Mouse (Mus musculus) gastrocnemius, postnatal 36 days (tissue): ENCODE results near the gene Nptxr. TPM values are rescaled to one million over a fixed set of nuclear protein-coding genes. Genes with fewer than 3 reads are reported as not detected.

Source experiments
- DNase-seq, 2 experiments: peaks; one replicate each; pipeline ENCODE4 v3.0.0; 2022
- intact Hi-C: fragments of 180-260 bp; cut with DNase I; formaldehyde crosslinking; loops from one replicate; pipeline ENCODE4 v1.15.1; 2025
- total RNA-seq, 2 experiments: library from RNA; stranded (reverse); gene quantifications; 2 replicates each; pipeline ENCODE4 v1.2.3; 2021

The Nptxr gene
- total RNA-seq, 2 experiments from 2014 or later = 0.66 to 0.72 TPM

- DNase-seq = no peak
- intact Hi-C loops = no loop called here
Measured at GRCm38 (mm10) chr15:79760956-79761355, 43.6 kb downstream of the Nptxr start.

- no peak for DNase-seq
- intact Hi-C loops = loop anchor here (10.0 kb wide), 1 partner anchor 128 kb away; no protein-coding TSS in a partner anchor
Measured at GRCm38 (mm10) chr15:79757118-79757517, 47.4 kb downstream of the Nptxr start.

- DNase-seq = no peak
- intact Hi-C loops = loop anchor here (10.0 kb wide), 1 partner anchor 129 kb away; no protein-coding TSS in a partner anchor
Measured at GRCm38 (mm10) chr15:79755977-79756625, 48.5 kb downstream of the Nptxr start.

DNA sequence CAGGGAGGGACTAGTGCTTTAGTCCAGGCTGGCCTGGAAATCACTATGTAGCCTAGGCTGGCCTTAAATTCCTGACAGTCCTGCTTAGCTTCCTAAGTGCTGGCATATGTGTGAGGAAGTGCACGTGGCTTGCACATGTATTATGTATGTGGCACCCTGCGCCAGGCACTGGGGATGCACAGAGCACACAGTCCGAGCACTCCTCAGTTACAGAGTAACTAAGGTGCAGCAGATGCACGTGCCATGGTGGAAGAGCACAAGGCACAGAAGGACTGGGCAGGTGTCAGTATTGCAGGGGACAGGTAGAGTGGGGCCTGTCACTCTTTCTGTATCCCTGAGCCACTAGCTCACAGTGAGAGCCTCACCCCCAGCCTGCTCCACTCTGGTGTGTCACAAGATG lies 49.4 kb downstream of the Nptxr start:
- intact Hi-C loops = loop anchor here (10.0 kb wide), 1 partner anchor 130 kb away; no protein-coding TSS in a partner anchor
- DNase-seq = no peak

- intact Hi-C loops = loop anchor here (5.0 to 10.0 kb wide), 3 partner anchors 48 to 131 kb away; partner anchors contain the start of gene Nptxr
- no peak for DNase-seq
Measured at GRCm38 (mm10) chr15:79753873-79754272, 50.7 kb downstream of the Nptxr start.

- intact Hi-C loops = loop anchor here (5.0 to 10.0 kb wide), 3 partner anchors 49 to 131 kb away; partner anchors contain the start of gene Nptxr
- no peak for DNase-seq
Measured at GRCm38 (mm10) chr15:79753420-79753752, 51.2 kb downstream of the Nptxr start.

GRCm38 (mm10) chr15:79752742-79753419 lies 51.7 kb downstream of the Nptxr start:
- peak; percentile 71 to 74 for DNase-seq
- intact Hi-C loops = loop anchor here (5.0 to 10.0 kb wide), 3 partner anchors 49 to 132 kb away; partner anchors contain the start of gene Nptxr

DNA sequence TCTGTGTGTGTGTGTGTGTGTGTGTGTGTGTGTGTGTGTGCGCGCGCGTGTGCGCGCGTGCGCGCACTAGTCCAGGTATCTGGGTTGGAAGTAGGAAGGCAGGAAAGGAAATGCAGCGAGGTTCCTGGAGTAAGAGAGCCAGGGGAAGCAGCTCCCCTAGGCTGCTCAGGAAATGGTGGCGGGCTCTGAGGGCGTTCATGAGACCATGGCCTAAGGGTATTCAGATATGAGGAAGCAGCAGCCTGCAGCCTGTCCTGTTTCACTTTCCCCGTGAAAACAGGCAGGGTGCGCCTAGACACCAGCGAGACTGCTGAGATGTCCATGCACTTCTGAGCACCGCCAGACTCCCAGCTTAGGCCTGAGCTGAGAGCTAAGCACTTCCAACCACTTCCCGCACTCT lies 52.8 kb downstream of the Nptxr start:
- no peak for DNase-seq

GRCm38 (mm10) chr15:79750266-79750665 lies 54.3 kb downstream of the Nptxr start:
- intact Hi-C loops = loop anchor here (5.0 to 10.0 kb wide), 3 partner anchors 52 to 135 kb away; partner anchors contain the start of gene Nptxr
- DNase-seq = no peak

More for the DNA sequence above, 52.8 kb downstream of the Nptxr start:
- intact Hi-C loops = loop anchor here (5.0 to 10.0 kb wide), 3 partner anchors 51 to 133 kb away; partner anchors contain the start of gene Nptxr

DNA sequence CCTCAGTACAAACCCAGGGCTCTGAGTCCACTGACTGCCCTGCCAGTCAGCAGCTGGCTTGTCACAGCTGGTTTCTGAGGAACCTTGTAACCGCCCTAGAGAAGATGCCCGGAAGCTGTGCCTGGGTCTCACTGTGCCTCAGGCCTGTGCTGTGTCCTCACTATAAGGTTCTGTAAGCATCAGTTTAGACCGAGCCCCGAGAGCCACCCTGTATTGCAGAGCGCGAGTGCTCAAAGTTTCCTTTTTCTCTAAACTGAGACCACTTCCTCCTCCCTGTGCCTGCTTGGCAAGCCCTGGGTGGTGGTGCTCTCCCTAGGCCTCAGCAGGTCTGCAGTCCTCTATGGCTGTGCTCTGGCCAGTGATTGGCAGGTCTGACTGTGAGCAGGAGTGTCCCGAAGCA lies 55.4 kb downstream of the Nptxr start:
- DNase-seq = no peak
- intact Hi-C loops = no loop called here

GRCm38 (mm10) chr15:79747998-79748397 lies 56.6 kb downstream of the Nptxr start:
- no peak for DNase-seq
- intact Hi-C loops = no loop called here

- no peak for DNase-seq
- intact Hi-C loops = no loop called here
Measured at GRCm38 (mm10) chr15:79745883-79746282, 58.7 kb downstream of the Nptxr start.

- no peak for DNase-seq
- intact Hi-C loops = no loop called here
Measured at GRCm38 (mm10) chr15:79745312-79745711, 59.3 kb downstream of the Nptxr start.

GRCm38 (mm10) chr15:79744742-79745141 lies 59.8 kb downstream of the Nptxr start:
- DNase-seq = no peak
- intact Hi-C loops = no loop called here

GRCm38 (mm10) chr15:79744001-79744400 lies 60.6 kb downstream of the Nptxr start:
- intact Hi-C loops = no loop called here
- DNase-seq = no peak

DNA sequence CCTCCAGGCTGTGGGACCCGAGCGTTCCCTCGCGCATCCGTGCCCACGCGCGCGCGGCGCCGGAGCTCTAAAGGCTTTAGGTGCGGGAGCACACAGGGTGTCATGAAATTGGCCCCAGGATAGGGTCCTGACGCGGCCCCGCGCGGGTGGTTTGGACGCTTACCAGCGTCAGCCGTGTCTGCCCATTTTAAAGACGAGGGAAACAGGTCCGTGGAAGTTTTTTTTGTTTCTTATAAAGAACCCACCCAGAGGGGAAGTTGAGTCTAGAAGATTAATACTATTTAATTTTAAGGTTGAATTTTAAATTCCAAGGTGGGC lies 61.9 kb downstream of the Nptxr start:
- intact Hi-C loops = no loop called here
- no peak for DNase-seq

DNA sequence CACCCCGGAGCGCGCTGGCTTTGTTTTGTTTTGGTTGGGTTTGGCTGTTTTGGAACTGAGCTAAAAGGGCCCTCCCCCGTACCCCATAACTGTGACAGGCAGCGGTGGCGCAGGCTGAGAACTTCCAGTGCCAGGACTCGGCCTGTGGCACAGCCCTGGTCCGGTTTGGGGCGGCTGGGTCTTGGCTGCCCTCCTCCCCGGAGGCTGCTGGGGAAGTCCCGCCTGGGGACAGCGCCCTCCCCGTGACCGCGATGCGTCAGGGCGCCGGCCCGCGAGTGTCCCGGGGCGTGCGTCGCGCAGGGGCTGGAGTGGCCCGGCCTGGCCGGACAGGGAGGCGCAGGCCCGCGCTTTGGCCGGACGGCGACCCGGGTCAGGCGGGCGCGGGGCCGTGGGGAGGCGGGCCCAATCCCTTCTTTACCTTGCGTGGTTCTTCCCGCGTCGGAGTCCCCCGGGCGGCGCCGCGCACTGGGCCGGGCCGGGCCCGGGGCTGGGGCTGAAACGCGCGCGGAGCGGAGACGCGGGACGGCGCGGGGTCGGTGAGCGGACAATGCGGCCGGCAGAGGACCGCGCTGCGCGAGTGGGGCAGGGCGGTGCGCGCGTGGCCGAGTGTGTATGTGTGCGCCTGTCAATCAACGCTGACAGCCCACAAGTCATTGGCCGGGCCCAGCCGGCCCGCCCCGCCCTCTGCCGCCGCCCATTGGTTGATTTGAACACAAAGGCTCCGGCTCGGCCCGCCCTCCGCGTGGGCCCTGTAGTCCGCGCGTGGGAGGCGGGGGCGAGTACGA lies 62.5 kb downstream of the Nptxr start, which contains the start of gene Sun2:
Gene Sun2 (minus strand): TSS at position 616 of the 785 bp plus-strand sequence.
- intact Hi-C loops = no loop called here
- DNase-seq = peak; percentile 88 to 90

DNA sequence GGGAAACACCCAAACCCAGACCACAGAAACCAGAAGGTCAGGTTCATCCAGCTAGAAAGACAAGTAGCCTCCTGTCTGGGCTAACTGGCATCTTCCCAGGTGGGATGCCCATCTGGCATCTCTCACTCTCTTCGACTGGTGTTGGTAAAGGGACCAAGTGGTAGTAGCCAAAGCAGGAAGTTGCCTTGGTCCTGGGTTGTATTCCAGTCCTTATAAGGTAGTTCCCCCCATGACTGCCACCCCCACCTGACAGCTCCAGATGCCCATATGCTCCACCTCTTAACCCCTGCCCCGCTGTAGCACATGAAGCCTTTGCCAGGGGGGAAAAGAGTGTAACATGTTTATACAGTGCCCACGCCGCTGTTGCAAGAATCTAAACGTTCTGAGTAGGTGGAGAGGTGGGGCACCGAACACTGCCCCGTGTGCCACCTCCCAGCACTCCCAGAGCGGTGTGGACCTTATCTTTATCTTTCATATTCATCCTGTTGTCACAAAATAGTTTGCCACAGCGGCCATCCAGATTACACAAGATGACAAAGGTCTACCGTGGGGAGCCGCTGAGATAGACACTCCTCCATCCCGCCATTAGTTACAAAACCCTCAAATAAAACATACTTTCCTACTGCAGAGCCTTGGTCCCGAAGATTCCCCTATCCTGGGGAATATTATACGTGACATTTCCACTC lies 63.2 kb downstream of the Nptxr start:
- no peak for DNase-seq
- intact Hi-C loops = no loop called here

GRCm38 (mm10) chr15:79740739-79741138 lies 63.8 kb downstream of the Nptxr start:
- intact Hi-C loops = no loop called here
- no peak for DNase-seq
